Mouse (Mus musculus) forebrain, embryonic 14.5 days (tissue): Measurements from ENCODE around the gene Camp. TPM values are rescaled to one million over a fixed set of nuclear protein-coding genes. Genes with fewer than 3 reads are reported as not detected.

Experiments used
- ATAC-seq: fragments of 200-750 bp; cut with Nextera tagmentation; 2 replicates; pipeline ENCODE4 v1.8.0; 2017; ENCODE audit warnings: mild to moderate bottlenecking, moderate library complexity
- DNase-seq: peaks from one replicate; pipeline ENCODE4 v3.0.0-alpha.2; 2015; ENCODE audit warnings: low spot score
- H3K27ac ChIP-seq: fragments of 300-500 bp; sonication (generic); 2 replicates; pipeline ENCODE4 v1.5.1; 2014; ENCODE audit warnings: low read depth, mild to moderate bottlenecking, control low read depth, low read length, moderate library complexity
- H3K27me3 ChIP-seq: fragments of 300-500 bp; sonication (generic); replicated peaks from 2 replicates; pipeline ENCODE4 v1.6.1; 2014; ENCODE audit warnings: low read length, control low read depth, mixed read lengths; ENCODE audit not compliant: control insufficient read depth, insufficient read depth
- H3K36me3 ChIP-seq: fragments of 300-500 bp; sonication (generic); 2 replicates; pipeline ENCODE4 v1.6.1; 2014; ENCODE audit warnings: low read length, control low read depth; ENCODE audit not compliant: control insufficient read depth, insufficient read depth
- H3K4me1 ChIP-seq: fragments of 300-500 bp; sonication (generic); 2 replicates; pipeline ENCODE4 v1.6.1; 2014; ENCODE audit warnings: antibody characterized with exemption, low read length, control low read depth; ENCODE audit not compliant: control insufficient read depth, insufficient read depth
- H3K4me2 ChIP-seq: fragments of 300-500 bp; sonication (generic); 2 replicates; pipeline ENCODE4 v1.6.1; 2014; ENCODE audit warnings: mild to moderate bottlenecking, control low read depth, low read length
- H3K4me3 ChIP-seq: fragments of 300-500 bp; sonication (generic); 2 replicates; pipeline ENCODE4 v1.5.1; 2014; ENCODE audit warnings: low read depth, low read length, control low read depth
- H3K9ac ChIP-seq: fragments of 300-500 bp; sonication (generic); 2 replicates; pipeline ENCODE4 v1.6.1; 2014; ENCODE audit warnings: mild to moderate bottlenecking, low read length, control low read depth, moderate library complexity
- H3K9me3 ChIP-seq: fragments of 300-500 bp; sonication (generic); replicated peaks from 2 replicates; pipeline ENCODE4 v1.6.1; 2016; ENCODE audit warnings: low read length, control low read depth, mixed read lengths; ENCODE audit not compliant: control insufficient read depth
- WGBS: fragments of 180-500 bp; shearing (Covaris S2); extraction: QIAGEN DNeasy Blood & Tissue Kit; methylation state at CpG from one replicate; pipeline ENCODE4 v1.1.7; 2014; 5-methylcytosine and 5-hydroxymethylcytosine counted together
- polyA plus RNA-seq: library from polyadenylated mRNA; unstranded; fragments of >200 nt; fragmentation: Nextera tagmentation; extraction: Ambion mirVana; gene quantifications from 2 replicates; pipeline ENCODE4 v1.2.1, GENCODE M21; 2014

Camp gene
- polyA plus RNA-seq, 1 experiment from 2014 or later: not detected

DNA sequence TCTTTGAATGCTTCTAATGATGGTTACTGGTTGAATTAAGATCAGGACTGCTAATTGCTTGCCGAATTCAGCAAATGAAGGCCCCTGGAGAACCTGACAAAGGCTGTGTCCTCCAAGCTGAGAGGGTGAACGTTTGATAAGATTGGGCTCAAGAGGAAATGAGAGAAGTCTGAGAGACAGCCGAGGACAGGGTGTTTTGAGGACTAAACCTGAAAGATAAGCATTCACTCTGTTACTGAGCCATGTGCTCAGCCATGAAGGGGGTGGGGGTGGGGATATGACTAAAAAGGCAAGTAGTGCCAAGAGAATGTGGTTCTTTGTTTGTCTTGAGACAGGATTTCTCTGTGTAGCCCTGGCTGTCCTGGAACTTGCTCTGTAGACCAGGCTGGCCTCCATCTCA is 13.7 kb upstream of the Camp start:
- ATAC-seq (no peak), DNase-seq (no peak)
- no peak overlapping the region for H3K4me2 ChIP-seq
- no peak overlapping the region for H3K9ac ChIP-seq
- no peak overlapping the region for H3K27ac ChIP-seq
- H3K4me3 ChIP-seq: no peak overlapping the region
- WGBS: 41% methylated on average over 3 of the region's 3 CpGs
- no peaks in the 10 kb centered on the region for H3K36me3 ChIP-seq
- no peaks in the 10 kb centered on the region for H3K9me3 ChIP-seq
- H3K27me3 ChIP-seq: no peaks in the 10 kb centered on the region
- H3K4me1 ChIP-seq: no peaks in the 10 kb centered on the region

- no peak for ATAC-seq
Observed at GRCm38 (mm10) chr9:109862397-109863044, 13.1 kb upstream of the Camp start.

GRCm38 (mm10) chr9:109855947-109856346 is 6.5 kb upstream of the Camp start:
- H3K9ac ChIP-seq: no peak overlapping the region
- H3K27ac ChIP-seq: no peak overlapping the region
- ATAC-seq (no peak), DNase-seq (no peak)
- H3K27me3 ChIP-seq: no peaks in the 10 kb centered on the region
- H3K36me3 ChIP-seq: no peaks in the 10 kb centered on the region
- no peaks in the 10 kb centered on the region for H3K9me3 ChIP-seq
- no peak overlapping the region for H3K4me2 ChIP-seq
- 86% methylated on average over 6 of the region's 6 CpGs for WGBS
- no peak overlapping the region for H3K4me3 ChIP-seq
- no peaks in the 10 kb centered on the region for H3K4me1 ChIP-seq

More at GRCm38 (mm10) chr9:109862397-109863044, 13.1 kb upstream of the Camp start:
- H3K4me2 ChIP-seq: 0 out of 2 replicates have a peak overlapping the region, but pooled peaks have one; percentile 10
- no peak overlapping the region for H3K27ac ChIP-seq
- H3K9ac ChIP-seq: no peak overlapping the region
- no peaks in the 10 kb centered on the region for H3K4me1 ChIP-seq
- 23% methylated on average over 20 of the region's 20 CpGs for WGBS
- no peaks in the 10 kb centered on the region for H3K36me3 ChIP-seq
- no peaks in the 10 kb centered on the region for H3K9me3 ChIP-seq
- H3K27me3 ChIP-seq: no peaks in the 10 kb centered on the region
- DNase-seq: peak; percentile 82
- H3K4me3 ChIP-seq: no peak overlapping the region

- WGBS: 87% methylated on average over 2 of the region's 2 CpGs
- Histone ChIP-seq H3K36me3 (no peaks in the 10 kb centered on the region), H3K27ac (no peak overlapping the region), H3K4me2 (no peak overlapping the region), H3K9ac (no peak overlapping the region), H3K4me3 (no peak overlapping the region), H3K27me3 (no peaks in the 10 kb centered on the region), H3K4me1 (no peaks in the 10 kb centered on the region), H3K9me3 (no peaks in the 10 kb centered on the region)
- DNase-seq (no peak), ATAC-seq (no peak)
Observed at GRCm38 (mm10) chr9:109854341-109854740, 4.9 kb upstream of the Camp start.

- Histone ChIP-seq H3K4me1 (no peaks in the 10 kb centered on the region), H3K9me3 (no peaks in the 10 kb centered on the region), H3K4me2 (no peak overlapping the region), H3K9ac (no peak overlapping the region), H3K27me3 (no peaks in the 10 kb centered on the region), H3K27ac (no peak overlapping the region), H3K36me3 (no peaks in the 10 kb centered on the region), H3K4me3 (no peak overlapping the region)
- 87% methylated on average over 5 of the region's 5 CpGs for WGBS
- ATAC-seq (no peak), DNase-seq (no peak)
Observed at GRCm38 (mm10) chr9:109850099-109850498, 682 bp upstream of the Camp start.

DNA sequence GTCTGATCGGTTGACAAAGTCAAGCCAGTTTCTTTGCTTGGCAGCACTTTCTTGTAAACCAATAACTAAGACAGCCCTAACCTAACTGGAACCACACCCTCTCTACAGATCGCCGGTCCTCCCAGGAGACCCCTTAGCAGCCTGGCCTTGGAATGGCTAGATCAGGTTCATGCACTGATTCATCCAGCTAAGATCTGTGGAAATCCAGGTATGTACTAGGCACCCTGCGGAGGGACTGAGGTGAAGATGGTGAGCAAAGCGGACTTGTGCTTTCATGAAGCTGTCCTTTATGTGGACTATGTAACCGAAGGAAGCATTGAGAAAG is 16.4 kb downstream of the Camp start:
- no peaks in the 10 kb centered on the region for H3K27me3 ChIP-seq
- peak overlapping the region; percentile 58 for H3K9ac ChIP-seq
- peaks cover 16% of the 10 kb centered on the region; the same call in 1 of the 2 replicates for H3K36me3 ChIP-seq
- no peak for DNase-seq
- WGBS: 9% methylated on average over 6 of the region's 6 CpGs
- ATAC-seq: peak; percentile 53; the same call in 1 of the 2 replicates
- H3K27ac ChIP-seq: no peak overlapping the region
- no peaks in the 10 kb centered on the region for H3K9me3 ChIP-seq
- peak overlapping the region; percentile 65 for H3K4me2 ChIP-seq
- H3K4me1 ChIP-seq: no peaks in the 10 kb centered on the region
- H3K4me3 ChIP-seq: peak overlapping the region; percentile 48

- ATAC-seq (peak; percentile 98), DNase-seq (peak; percentile 90)
- Histone ChIP-seq H3K27ac (peak within 1 kb of the TSS; percentile 56), H3K9me3 (no peaks in the 10 kb centered on the region), H3K27me3 (no peaks in the 10 kb centered on the region), H3K4me1 (no peaks in the 10 kb centered on the region), H3K4me3 (peak within 1 kb of the TSS; percentile 48), H3K9ac (peak within 1 kb of the TSS; percentile 58), H3K36me3 (peaks cover 13% of the 10 kb centered on the region; the same call in 1 of the 2 replicates), H3K4me2 (peak within 1 kb of the TSS; percentile 65)
- under 1% methylated on average over 32 of the region's 32 CpGs for WGBS
Observed at GRCm38 (mm10) chr9:109832391-109833087, 16.9 kb downstream of the Camp start, which contains the start of gene Nme6. TSS of gene Nme6 (plus strand) at chr9:109832749.

GRCm38 (mm10) chr9:109826181-109826580 is 23.2 kb downstream of the Camp start:
- Histone ChIP-seq H3K36me3 (no peaks in the 10 kb centered on the region), H3K9ac (no peak overlapping the region), H3K27me3 (no peaks in the 10 kb centered on the region), H3K4me1 (no peaks in the 10 kb centered on the region), H3K4me3 (no peak overlapping the region), H3K9me3 (no peaks in the 10 kb centered on the region), H3K4me2 (no peak overlapping the region), H3K27ac (no peak overlapping the region)
- DNase-seq (no peak), ATAC-seq (no peak)
- 76% methylated on average over 5 of the region's 5 CpGs for WGBS

- ATAC-seq (no peak), DNase-seq (no peak)
- no peak overlapping the region for H3K4me3 ChIP-seq
- H3K9me3 ChIP-seq: no peaks in the 10 kb centered on the region
- 80% methylated on average over 4 of the region's 4 CpGs for WGBS
- H3K9ac ChIP-seq: no peak overlapping the region
- H3K27ac ChIP-seq: no peak overlapping the region
- H3K4me1 ChIP-seq: no peaks in the 10 kb centered on the region
- no peaks in the 10 kb centered on the region for H3K27me3 ChIP-seq
- no peak overlapping the region for H3K4me2 ChIP-seq
- no peaks in the 10 kb centered on the region for H3K36me3 ChIP-seq
Observed at GRCm38 (mm10) chr9:109825739-109826138, 23.7 kb downstream of the Camp start.
